Mouse (Mus musculus): ENCODE measurements around the gene Adam15.

- TF ChIP-seq POLR2A (IDR thresholded peaks at IDR 0.05; ENCODE audit: borderline replicate concordance, control insufficient read depth, low read depth, low read length) (no peak), CTCF (IDR thresholded peaks at IDR 0.05; ENCODE audit: control insufficient read depth, insufficient read depth, low read length) (no peak)
Observed at GRCm38 (mm10) chr3:89314340-89314739, 35.5 kb downstream of the Adam15 start.

Measured in bone marrow, adult 2 months (tissue).